Mouse (Mus musculus) heart, embryonic 14.5 days (tissue): ENCODE measurements around the gene Tspan6. TPM values are rescaled to one million over a fixed set of nuclear protein-coding genes. Genes with fewer than 3 reads are reported as not detected.

Experiments
- ATAC-seq: fragments of 200-750 bp; cut with Nextera tagmentation; 2 replicates; pipeline ENCODE4 v1.8.0; 2017; ENCODE audit warnings: low read depth, moderate TSS enrichment; ENCODE audit not compliant: insufficient number of reproducible peaks, insufficient read depth, low FRiP score
- H3K27ac ChIP-seq, 2 experiments: fragments of 200-500 bp in 1 of 2; fragments of 300-500 bp in 1 of 2; sonication (generic) in 1 of 2; replicated peaks in 1 of 2; 2 replicates each; pipeline ENCODE4 v1.5.1; 2012 to 2014; ENCODE audit warnings: low read depth in 2 of 2, low read length in 2 of 2, control low read depth in 1 of 2, mild to moderate bottlenecking in 1 of 2, mixed read lengths in 1 of 2; ENCODE audit not compliant: control insufficient read depth in 1 of 2, insufficient read depth in 1 of 2
- H3K27me3 ChIP-seq: fragments of 300-500 bp; sonication (generic); 2 replicates; pipeline ENCODE4 v1.6.1; 2014; ENCODE audit warnings: mild to moderate bottlenecking, low read length, control low read depth; ENCODE audit not compliant: control insufficient read depth, insufficient read depth
- H3K36me3 ChIP-seq: fragments of 300-500 bp; sonication (generic); 2 replicates; pipeline ENCODE4 v1.6.1; 2014; ENCODE audit warnings: mild to moderate bottlenecking, control low read depth, low read length, mixed read lengths; ENCODE audit not compliant: control insufficient read depth, insufficient read depth
- H3K4me1 ChIP-seq, 2 experiments: fragments of 200-500 bp in 1 of 2; fragments of 300-500 bp in 1 of 2; sonication (generic) in 1 of 2; 2 replicates each; pipeline ENCODE4 v1.6.1; 2012 to 2014; ENCODE audit warnings: low read length in 2 of 2, control low read depth in 1 of 2, mixed read lengths in 1 of 2; ENCODE audit not compliant: control insufficient read depth in 2 of 2, insufficient read depth in 2 of 2
- H3K4me2 ChIP-seq: fragments of 300-500 bp; sonication (generic); 2 replicates; pipeline ENCODE4 v1.6.1; 2014; ENCODE audit warnings: mild to moderate bottlenecking, low read length
- H3K4me3 ChIP-seq, 2 experiments: fragments of 200-500 bp in 1 of 2; fragments of 300-500 bp in 1 of 2; sonication (generic) in 1 of 2; 2 replicates each; pipeline ENCODE4 v1.5.1; 2012 to 2014; ENCODE audit warnings: low read length in 2 of 2, mild to moderate bottlenecking in 2 of 2, control low read depth in 1 of 2, low read depth in 1 of 2, moderate library complexity in 1 of 2; ENCODE audit not compliant: control insufficient read depth in 1 of 2, insufficient read depth in 1 of 2
- H3K9ac ChIP-seq: fragments of 300-500 bp; sonication (generic); 2 replicates; pipeline ENCODE4 v1.6.1; 2014; ENCODE audit warnings: mild to moderate bottlenecking, low read length
- H3K9me3 ChIP-seq: fragments of 300-500 bp; sonication (generic); 2 replicates; pipeline ENCODE4 v1.6.1; 2016; ENCODE audit warnings: low read length, control low read depth; ENCODE audit not compliant: control insufficient read depth
- WGBS: fragments of 180-500 bp; shearing (Covaris S2); extraction: QIAGEN DNeasy Blood & Tissue Kit; methylation state at CpG from one replicate; pipeline ENCODE4 v1.1.7; 2014; 5-methylcytosine and 5-hydroxymethylcytosine counted together
- polyA plus RNA-seq: library from polyadenylated mRNA; unstranded; fragments of >200 nt; fragmentation: Nextera tagmentation; extraction: Ambion mirVana; gene quantifications from 2 replicates; pipeline ENCODE4 v1.2.1, GENCODE M21; 2014

Tspan6 gene
- polyA plus RNA-seq, 1 experiment from 2014 or later = 123 TPM

- no peak within 1 kb of the TSS for H3K27ac ChIP-seq
- no peaks in the 10 kb centered on the region for H3K27me3 ChIP-seq
- 78% methylated on average over 5 of the region's 5 CpGs for WGBS
- no peak within 1 kb of the TSS for H3K4me3 ChIP-seq
- no peaks in the 10 kb centered on the region for H3K4me1 ChIP-seq
- H3K36me3 ChIP-seq = no peaks in the 10 kb centered on the region
- ATAC-seq = no peak
- H3K9me3 ChIP-seq = no peaks in the 10 kb centered on the region
- H3K9ac ChIP-seq = no peak within 1 kb of the TSS
- no peak within 1 kb of the TSS for H3K4me2 ChIP-seq
These were observed 47.5 kb downstream of the Tspan6 start, which contains the start of gene Tnmd for GRCm38 (mm10) chrX:133850680-133851079. Gene Tnmd (plus strand): TSS chrX:133850980.

Other genes with a start within 250 kb of the Tspan6 start
- 0.58 and 0.61 TPM in 2 replicates for gene Pcdh19, start 209.4 kb downstream of the Tspan6 start, polyA plus RNA-seq
- gene Tnmd, start 47.4 kb downstream of the Tspan6 start, polyA plus RNA-seq = 0.19 TPM in 1 of 2 replicates, not detected in the other
- 6.3 and 7.6 TPM in 2 replicates for gene Srpx2, start 10.0 kb upstream of the Tspan6 start, polyA plus RNA-seq
- 2.0 and 4.0 TPM in 2 replicates for gene Sytl4, start 83.4 kb upstream of the Tspan6 start, polyA plus RNA-seq
- gene Cstf2, start 160.8 kb upstream of the Tspan6 start, polyA plus RNA-seq = 27.4 and 29.4 TPM in 2 replicates